Mouse (Mus musculus) v-Abl transformed pro-B cells (cell line): ENCODE measurements around the gene Pllp.

Experiments used
- in situ Hi-C, 2 experiments: fragments of 400-800 bp; cut with MboI; formaldehyde crosslinking; loops; one replicate each; pipeline ENCODE4 v1.15.1; 2025; ENCODE audit not compliant: unreplicated experiment in 2 of 2

Pllp gene

DNA sequence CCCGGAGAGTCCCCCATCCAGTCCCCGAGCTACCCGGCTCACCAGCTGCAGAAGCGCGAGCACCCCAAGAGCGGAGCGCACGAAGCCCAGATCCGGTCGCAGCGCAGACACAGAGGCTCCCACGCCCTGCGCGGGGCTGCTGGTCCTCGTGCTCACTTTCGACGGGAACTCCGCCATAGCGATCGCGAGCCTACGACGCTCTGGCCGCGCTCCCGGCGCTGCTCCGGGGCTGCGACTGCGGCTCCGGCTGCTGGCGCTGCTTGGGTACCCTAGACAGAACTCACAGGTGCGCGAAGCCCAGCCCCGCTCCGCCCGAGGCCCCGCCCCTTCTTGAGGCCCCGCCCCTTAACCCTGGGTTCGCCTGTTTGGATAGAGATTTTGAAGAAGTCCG lies at the start of gene Pllp:
Gene Pllp, minus strand, starts transcription at position 285 of the 391 bp plus-strand sequence.
- in situ Hi-C loops: loop anchor here (10.0 kb wide), 3 partner anchors 171 to 361 kb away; no protein-coding TSS in a partner anchor

GRCm38 (mm10) chr8:94745476-94746184 lies 49.6 kb upstream of the Pllp start, which contains the start of gene Ccl22:
Gene Ccl22 (plus strand): TSS chr8:94745590.
- in situ Hi-C loops: loop anchor here in 1 of 2 experiments (5.0 kb wide), 1 partner anchor 47 kb away; no protein-coding TSS in a partner anchor

DNA sequence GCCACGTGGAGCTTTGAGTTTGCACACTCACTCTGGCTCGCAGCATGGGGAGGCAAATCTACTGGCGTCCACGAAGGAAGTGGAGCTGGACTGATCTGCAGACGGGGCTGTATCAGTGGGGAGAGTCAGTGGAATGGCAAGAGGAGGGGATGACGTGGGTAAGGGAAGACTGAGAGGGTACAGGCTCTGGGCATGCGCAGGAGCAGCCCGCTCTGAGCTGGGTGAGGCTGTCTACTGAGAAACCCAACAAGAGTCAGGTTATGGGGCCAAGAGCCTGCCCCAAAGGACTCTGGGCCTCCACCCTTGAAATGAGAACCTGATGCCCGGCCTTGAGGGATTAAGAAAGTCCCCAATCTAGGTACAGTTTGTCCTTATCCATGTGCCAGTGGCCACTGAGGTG lies 48.9 kb upstream of the Pllp start:
- in situ Hi-C loops: loop anchor here in 1 of 2 experiments (5.0 kb wide), 1 partner anchor 47 kb away; no protein-coding TSS in a partner anchor

GRCm38 (mm10) chr8:94744484-94744883 lies 48.4 kb upstream of the Pllp start:
- in situ Hi-C loops: no loop called here

- in situ Hi-C loops: no loop called here
These were observed 45.6 kb upstream of the Pllp start for GRCm38 (mm10) chr8:94741726-94742125.

GRCm38 (mm10) chr8:94740591-94740990 lies 44.5 kb upstream of the Pllp start:
- in situ Hi-C loops: no loop called here

DNA sequence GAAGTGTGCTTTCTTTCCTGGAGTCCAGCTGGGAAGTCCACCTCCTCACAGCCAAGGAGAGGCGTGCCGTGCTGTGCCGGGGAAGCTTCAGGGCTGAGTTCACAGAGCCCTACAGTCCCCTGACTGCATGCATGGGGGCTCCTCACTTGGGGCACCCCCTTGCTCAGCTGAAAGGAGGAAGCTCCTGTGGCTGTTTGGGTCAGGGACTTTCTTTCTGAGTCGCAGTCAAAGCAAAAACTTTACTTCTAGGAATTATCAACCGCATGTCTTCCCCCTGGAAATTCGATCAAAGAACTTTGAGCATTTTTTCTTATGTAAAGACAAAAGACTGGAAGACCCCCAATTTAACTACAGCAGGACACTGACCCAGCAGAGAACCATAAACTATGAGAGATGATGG lies 43.8 kb upstream of the Pllp start:
- in situ Hi-C loops: no loop called here

GRCm38 (mm10) chr8:94735426-94736094 lies 39.5 kb upstream of the Pllp start:
- in situ Hi-C loops: no loop called here

DNA sequence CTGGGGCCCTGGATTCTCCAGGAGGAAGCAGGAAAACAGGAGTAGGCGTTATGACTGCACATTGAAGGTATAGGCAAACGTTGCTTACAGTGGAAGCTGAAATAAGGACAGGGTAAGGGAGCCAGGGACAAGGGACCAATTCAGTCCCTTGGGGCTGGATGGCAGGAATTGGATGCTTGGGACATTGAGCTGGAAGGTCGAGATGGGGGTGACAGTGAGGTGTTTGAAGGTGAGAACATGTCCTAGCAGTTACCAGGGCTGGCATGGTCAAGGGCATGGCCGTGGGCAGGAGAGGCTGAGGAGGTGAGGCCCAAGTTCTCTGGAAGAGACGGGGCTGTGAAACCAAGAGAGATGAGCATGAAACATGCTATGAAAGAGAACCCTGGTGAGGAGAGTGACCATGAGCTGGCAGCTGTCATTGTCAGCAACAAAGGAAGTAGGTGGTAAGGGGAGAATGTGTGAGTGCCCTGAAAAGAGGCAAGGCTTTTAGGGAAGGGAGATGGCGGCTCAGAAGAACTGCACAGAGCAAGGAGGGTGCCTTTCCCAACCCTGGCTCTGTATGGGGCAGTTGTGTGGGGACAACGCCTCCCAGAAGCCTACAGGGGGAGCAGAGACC lies 38.8 kb upstream of the Pllp start:
- in situ Hi-C loops: no loop called here

DNA sequence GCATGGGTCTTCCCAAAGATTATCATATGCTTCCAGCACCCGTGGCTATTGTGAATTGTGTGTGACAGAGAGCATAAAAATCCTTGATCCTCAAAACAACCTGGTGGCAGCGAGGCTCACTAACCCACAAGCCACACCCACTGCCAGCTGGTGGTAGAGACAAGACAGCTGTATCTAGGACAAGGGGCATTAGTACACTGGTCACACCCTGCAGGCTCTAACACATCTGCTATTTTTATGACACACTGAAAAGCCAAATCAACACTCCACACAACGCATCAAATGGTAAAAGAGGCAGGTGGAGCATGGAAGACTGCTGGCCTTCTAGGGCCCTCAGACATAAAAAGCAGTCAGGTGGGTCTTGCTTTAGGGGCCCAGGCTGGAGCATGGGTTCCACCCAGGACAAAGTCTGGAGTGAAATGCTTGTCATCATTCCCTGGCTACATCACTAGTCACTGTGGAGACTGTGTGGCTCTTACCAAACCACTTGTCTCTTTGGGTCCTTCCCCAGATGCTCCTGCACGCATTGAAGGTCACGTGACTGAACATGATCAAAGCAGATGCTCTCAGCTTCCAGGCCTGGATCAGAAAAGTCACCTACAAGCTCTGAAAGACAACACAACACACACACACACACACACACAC lies 37.9 kb upstream of the Pllp start:
- in situ Hi-C loops: no loop called here

DNA sequence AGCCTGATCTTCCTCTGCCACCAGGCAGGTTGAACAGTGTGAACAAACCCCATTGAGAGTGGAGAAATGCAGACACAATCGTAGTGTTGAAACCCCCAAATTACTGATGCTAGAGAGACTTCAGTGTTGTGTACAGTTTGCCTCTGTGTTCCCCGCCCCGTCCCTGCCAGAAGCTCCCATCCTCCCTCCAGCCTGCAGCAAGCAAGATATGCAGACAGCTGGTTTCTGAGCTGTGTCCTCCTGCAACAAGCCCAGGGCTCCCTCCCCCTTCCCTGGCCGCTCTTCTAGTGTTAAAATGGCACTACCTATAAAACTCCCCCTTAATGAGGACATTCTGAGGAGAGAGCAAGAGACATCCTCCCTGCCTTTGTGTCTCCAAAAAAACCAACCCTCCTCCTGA lies 33.2 kb upstream of the Pllp start:
- in situ Hi-C loops: no loop called here

DNA sequence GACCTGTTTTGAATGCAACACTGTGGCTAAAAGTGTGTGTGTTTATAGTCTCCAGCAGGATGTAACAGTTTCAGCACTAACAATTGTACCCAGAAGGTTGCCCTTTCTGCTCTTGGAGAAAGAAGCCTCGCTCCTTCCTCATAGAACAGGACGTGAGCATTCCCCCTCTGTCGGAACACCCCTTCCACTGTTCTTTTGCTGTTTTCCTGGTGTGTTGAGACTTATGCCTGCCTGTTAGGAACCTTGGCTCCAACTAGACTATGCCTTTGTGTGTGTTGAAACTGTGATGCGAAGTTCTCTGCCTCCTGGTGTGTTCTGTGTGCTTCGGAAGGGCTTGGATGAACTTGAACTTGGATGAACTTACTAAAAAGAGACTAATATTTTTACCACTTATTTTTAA lies 29.9 kb upstream of the Pllp start:
- in situ Hi-C loops: no loop called here

- in situ Hi-C loops: no loop called here
These were observed 20.8 kb upstream of the Pllp start for GRCm38 (mm10) chr8:94716841-94717240.

DNA sequence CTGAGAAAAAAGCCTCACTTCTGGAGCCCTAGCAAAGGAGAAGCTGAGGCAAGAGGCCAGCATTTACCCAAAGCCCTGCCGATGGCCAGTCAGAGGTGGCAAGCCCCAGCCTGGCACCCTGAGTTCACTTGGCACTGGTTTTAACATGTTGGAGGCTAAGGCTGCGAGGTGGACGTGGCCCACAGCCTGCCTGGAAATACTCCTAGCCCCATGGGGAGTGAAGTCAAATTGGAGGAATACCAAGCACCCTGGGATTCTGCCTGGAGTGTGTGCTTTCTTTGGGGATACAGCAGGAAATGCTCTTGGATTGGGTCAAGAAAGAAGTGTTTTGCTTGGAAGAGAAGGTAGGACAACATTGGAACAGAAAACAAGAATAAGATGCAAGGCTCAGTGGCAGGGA lies 19.8 kb upstream of the Pllp start:
- in situ Hi-C loops: no loop called here

DNA sequence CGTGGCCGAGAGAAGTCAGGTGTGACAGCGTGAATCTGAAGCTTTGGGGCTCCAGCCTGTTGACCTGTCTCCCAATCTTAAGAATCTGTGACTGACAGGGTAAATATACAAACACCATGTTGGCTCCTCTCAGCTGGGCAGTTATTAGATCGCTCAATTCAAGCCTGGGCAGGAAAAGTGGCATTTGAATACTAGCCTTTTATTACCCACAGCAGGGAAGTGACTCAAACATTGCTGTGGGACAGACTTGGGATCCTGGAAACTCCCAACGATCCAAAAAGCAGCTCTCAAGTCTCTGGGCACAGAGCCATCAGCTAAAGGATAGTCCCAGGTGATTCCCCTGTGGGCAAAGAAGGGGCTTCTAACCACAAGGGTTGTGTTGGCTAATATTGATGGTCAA lies 18.5 kb upstream of the Pllp start:
- in situ Hi-C loops: no loop called here

DNA sequence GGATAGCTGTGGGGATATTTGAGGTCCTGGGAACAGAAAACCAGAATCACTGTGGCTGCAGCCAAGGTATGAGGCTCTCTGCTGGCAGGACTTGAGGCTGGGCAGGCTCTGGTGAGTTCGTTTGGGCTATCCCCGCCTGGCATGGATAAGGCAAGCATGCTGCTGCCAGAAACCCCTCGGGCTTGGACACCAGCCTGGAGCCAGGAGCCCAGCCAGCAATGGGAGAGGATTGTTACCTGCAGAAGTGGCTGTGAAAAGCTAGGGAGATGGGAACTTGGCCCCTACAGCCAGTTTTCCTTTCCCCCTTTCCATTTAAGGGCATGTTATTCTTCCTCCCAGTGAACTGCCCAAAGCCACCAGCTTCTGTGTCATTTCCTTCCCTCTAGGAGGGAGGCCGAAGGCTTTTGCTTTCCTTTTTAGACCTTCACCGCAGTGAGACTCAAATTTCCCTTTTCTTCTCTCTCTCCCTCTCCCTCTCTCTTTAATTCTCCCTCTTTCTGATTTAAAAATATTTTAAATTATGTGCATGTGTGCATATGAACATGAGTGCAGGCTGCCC lies 15.2 kb upstream of the Pllp start:
- in situ Hi-C loops: no loop called here

DNA sequence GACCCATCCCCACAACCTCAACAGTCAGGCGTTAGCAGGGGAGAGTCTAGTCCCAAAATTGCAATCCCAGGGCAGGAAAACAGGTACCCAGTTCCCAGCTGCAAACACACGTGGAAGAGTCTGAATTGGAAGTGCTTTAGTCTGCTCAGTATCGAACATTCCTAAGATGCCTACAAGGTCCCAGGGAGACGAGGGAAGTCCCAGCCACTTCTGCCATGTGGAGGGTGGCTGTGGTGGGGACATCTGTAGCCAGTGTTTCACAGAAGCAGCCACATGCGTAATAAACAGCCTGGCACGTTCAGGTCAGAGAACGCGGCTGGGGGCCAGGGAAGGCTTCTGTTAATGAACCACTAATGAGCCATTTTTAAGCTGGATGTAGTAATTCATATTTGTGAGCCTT lies 14.3 kb upstream of the Pllp start:
- in situ Hi-C loops: no loop called here

DNA sequence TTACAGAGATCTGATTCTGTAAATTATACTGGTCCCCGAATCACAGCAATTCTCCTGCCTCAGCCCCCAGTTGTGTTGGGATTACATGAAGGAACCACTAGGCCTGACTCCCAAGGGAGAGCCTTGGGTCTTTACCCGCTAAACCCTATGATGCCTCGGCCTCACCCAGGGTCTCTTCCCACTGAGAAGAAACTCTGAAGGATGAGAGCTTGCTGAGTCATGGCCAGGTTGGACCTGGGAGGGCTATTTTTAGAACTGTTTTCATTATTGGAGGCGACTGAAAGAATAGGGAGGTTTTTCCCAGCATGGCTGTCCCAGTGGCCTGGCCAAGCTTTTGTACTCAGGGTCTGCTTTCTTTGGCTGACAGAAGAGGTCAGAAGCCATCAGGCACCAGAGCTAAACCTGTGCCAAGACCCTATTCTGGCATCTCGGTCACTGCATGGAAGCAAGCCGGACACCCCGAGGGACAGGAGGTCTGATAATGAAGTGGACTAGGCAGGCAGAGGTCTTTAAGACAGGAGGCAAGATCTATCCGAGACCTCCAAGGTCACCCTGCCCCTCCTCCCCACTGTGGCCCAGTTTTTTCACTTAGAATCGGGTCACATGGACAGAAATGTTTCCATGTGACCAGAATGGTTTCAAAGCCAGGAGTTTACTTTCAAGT lies 10.8 kb upstream of the Pllp start:
- in situ Hi-C loops: loop anchor here in 1 of 2 experiments (5.0 kb wide), 1 partner anchor 105 kb away; the partner anchor contains the start of gene Ccl17

- in situ Hi-C loops: loop anchor here in 1 of 2 experiments (5.0 kb wide), 1 partner anchor 107 kb away; the partner anchor contains the start of gene Ccl17
These were observed 9.6 kb upstream of the Pllp start for GRCm38 (mm10) chr8:94705581-94706245.

- in situ Hi-C loops: loop anchor here (5.0 kb wide), 5 partner anchors 112 to 377 kb away; partner anchors contain the start of gene Slc12a3 (in 1 of the 2)
These were observed 8.5 kb upstream of the Pllp start for GRCm38 (mm10) chr8:94704669-94704984.
